Mouse (Mus musculus) heart, embryonic 11.5 days (tissue): ENCODE measurements around the gene Atf3. TPM values are rescaled to one million over a fixed set of nuclear protein-coding genes. Genes with fewer than 3 reads are reported as not detected.

Source experiments
- ATAC-seq: fragments of 200-750 bp; cut with Nextera tagmentation; replicated peaks from 2 replicates; pipeline ENCODE4 v1.8.0; 2017; ENCODE audit warnings: moderate library complexity; ENCODE audit not compliant: insufficient number of reproducible peaks, low FRiP score, low TSS enrichment
- H3K27ac ChIP-seq: fragments of 300-500 bp; sonication (generic); 2 replicates; pipeline ENCODE4 v1.5.1; 2014; ENCODE audit warnings: mild to moderate bottlenecking, low read depth, low read length
- H3K27me3 ChIP-seq: fragments of 300-500 bp; sonication (generic); 2 replicates; pipeline ENCODE4 v1.6.1; 2014; ENCODE audit warnings: mild to moderate bottlenecking, low read length, mixed read lengths; ENCODE audit not compliant: control insufficient read depth, insufficient read depth
- H3K36me3 ChIP-seq: fragments of 300-500 bp; sonication (generic); 2 replicates; pipeline ENCODE4 v1.6.1; 2014; ENCODE audit warnings: mild to moderate bottlenecking, low read length, moderate library complexity, mixed read lengths; ENCODE audit not compliant: control insufficient read depth, insufficient read depth
- H3K4me1 ChIP-seq: fragments of 300-500 bp; sonication (generic); 2 replicates; pipeline ENCODE4 v1.6.1; 2014; ENCODE audit warnings: low read length; ENCODE audit not compliant: control insufficient read depth, insufficient read depth
- H3K4me2 ChIP-seq: fragments of 300-500 bp; sonication (generic); 2 replicates; pipeline ENCODE4 v1.6.1; 2014; ENCODE audit warnings: mild to moderate bottlenecking, moderate library complexity
- H3K4me3 ChIP-seq: fragments of 300-500 bp; sonication (generic); 2 replicates; pipeline ENCODE4 v1.5.1; 2014; ENCODE audit warnings: low read depth, low read length
- H3K9ac ChIP-seq: fragments of 300-500 bp; sonication (generic); 2 replicates; pipeline ENCODE4 v1.6.1; 2014; ENCODE audit warnings: mild to moderate bottlenecking, low read depth, low read length, moderate library complexity
- H3K9me3 ChIP-seq: fragments of 300-500 bp; sonication (generic); replicated peaks from 2 replicates; pipeline ENCODE4 v1.6.1; 2016; ENCODE audit warnings: low read length; ENCODE audit not compliant: control insufficient read depth
- WGBS: fragments of 180-500 bp; shearing (Covaris S2); extraction: QIAGEN DNeasy Blood & Tissue Kit; methylation state at CpG from one replicate; pipeline ENCODE4 v1.1.7; 2014; ENCODE audit not compliant: insufficient replicate concordance; 5-methylcytosine and 5-hydroxymethylcytosine counted together
- polyA plus RNA-seq: library from polyadenylated mRNA; unstranded; fragments of >200 nt; fragmentation: Nextera tagmentation; extraction: Ambion mirVana; gene quantifications from 2 replicates; pipeline ENCODE4 v1.2.1, GENCODE M21; 2014

The Atf3 gene
- polyA plus RNA-seq, 1 experiment from 2014 or later, result 13.7 TPM

DNA sequence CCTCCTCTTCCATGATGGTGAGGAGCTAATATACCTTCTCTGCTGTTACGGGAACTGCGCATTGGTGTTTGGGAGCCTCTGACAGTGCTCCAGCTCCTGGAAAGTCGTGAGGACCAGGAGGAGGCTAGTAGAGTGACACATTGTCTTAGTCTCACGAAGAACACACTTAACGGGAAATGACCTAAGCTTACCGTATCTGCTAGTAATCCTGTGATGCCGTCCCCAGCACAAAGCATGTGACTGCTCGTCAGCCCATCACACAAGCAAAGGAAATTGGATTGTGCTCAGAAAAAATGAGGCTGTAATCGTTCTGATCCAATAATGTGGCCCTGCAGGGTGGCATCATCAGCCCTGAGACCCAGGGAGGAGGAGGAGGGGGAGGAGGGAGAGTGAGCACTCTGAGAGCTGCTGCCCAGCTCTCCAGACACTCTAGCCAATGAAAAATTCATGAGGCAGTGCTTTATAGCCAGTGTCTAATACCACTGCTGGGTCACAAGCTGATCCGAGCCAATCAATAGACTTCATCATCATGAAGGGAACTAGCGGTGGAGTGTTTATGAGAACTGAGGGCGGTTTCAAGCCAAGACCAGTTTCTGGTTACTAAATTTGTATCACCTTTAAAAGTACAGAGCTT, 24.3 kb upstream of the Atf3 start:
- no peaks in the 10 kb centered on the region for H3K4me1 ChIP-seq
- 69% methylated on average over 12 of the region's 12 CpGs for WGBS
- no peak overlapping the region for H3K9ac ChIP-seq
- H3K27me3 ChIP-seq, result no peaks in the 10 kb centered on the region
- no peak overlapping the region for H3K4me2 ChIP-seq
- H3K4me3 ChIP-seq, result no peak overlapping the region
- no peak for ATAC-seq
- no peaks in the 10 kb centered on the region for H3K9me3 ChIP-seq
- no peaks in the 10 kb centered on the region for H3K36me3 ChIP-seq
- no peak overlapping the region for H3K27ac ChIP-seq

DNA sequence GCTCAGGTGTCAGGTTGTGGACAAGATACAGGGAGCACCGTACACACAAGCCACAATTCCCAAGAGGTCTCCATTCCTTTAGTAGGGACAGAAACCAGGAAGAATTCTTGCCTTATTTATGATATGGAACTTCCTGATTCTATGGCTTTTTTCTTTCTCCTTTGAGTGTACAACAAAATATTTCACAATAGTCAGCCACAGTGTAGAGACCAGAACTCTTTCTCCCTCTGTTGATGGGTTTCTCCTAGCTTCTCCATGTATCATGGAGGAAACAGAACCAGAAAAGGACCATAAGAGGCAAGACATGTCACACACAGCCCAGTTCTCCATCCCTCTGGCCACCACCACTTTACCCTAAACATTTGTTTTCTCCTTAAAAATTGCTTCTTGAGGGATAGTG, 23.7 kb upstream of the Atf3 start:
- no peak for ATAC-seq
- Histone ChIP-seq H3K36me3 (no peaks in the 10 kb centered on the region), H3K27ac (no peak overlapping the region), H3K4me2 (no peak overlapping the region), H3K27me3 (no peaks in the 10 kb centered on the region), H3K4me1 (no peaks in the 10 kb centered on the region), H3K9ac (no peak overlapping the region), H3K4me3 (no peak overlapping the region), H3K9me3 (no peaks in the 10 kb centered on the region)
- WGBS, result 71% methylated on average over 1 of the region's 1 CpGs

DNA sequence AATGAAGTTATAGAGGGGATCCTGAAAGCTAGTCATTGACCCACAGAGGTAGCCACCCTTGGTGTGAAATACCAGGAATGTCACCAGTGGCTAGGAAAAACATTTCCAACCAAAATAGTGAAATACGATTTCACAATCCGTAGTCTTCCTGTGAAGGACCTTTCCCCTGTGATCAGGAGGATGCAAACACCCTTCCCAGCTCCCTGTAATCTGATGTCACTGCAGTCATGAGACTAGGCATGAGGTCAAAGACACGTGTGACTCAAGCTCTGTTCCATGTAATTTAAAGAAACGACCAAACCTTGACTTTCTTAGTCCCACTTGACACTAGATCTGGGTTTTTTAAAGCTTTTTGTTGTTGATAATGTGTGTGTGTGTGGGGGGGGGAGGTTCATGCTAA, 21.8 kb upstream of the Atf3 start:
- WGBS, result 70% methylated on average over 4 of the region's 4 CpGs
- H3K9me3 ChIP-seq, result no peaks in the 10 kb centered on the region
- no peaks in the 10 kb centered on the region for H3K36me3 ChIP-seq
- H3K27me3 ChIP-seq, result no peaks in the 10 kb centered on the region
- ATAC-seq, result no peak
- H3K9ac ChIP-seq, result no peak overlapping the region
- no peak overlapping the region for H3K27ac ChIP-seq
- H3K4me3 ChIP-seq, result no peak overlapping the region
- no peak overlapping the region for H3K4me2 ChIP-seq
- no peaks in the 10 kb centered on the region for H3K4me1 ChIP-seq

DNA sequence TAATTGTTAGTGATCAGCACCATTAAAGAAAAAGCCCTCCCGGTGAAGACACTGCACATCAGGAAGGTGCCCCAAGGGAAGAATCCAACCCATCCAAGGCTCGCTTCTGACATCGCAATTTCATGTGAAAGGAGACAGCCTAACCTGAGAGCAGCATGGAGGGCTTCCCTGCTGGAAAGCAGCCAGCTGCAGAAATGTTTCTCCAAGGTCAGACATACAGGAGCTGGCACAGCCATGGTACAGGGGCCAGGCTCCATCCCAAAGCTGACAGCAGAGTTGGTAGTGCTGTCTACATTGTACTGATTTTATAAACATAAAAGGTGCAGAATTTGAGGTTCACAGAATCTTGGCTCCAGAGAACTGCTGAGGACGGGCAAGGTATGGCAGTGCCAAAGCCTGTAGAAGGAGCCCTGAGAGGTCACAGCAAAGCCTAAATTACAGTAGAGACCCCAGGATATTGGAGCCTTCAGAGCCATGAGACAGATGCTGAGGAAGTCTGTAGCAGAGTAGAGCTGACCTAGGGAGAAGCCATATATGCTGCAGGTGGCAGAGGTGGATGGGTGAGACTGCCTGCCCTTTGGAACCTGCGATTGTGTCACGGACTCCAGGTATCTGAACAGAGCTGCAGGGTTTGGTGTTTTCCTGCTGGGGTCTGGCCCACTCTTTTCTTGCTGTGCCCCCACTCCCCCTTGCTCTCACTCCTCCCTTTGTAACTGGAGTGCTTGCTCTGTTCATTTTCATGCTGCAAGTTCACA, 18.1 kb upstream of the Atf3 start:
- Histone ChIP-seq H3K4me3 (no peak overlapping the region), H3K27me3 (no peaks in the 10 kb centered on the region), H3K9ac (no peak overlapping the region), H3K9me3 (no peaks in the 10 kb centered on the region), H3K27ac (no peak overlapping the region), H3K36me3 (no peaks in the 10 kb centered on the region), H3K4me2 (no peak overlapping the region), H3K4me1 (no peaks in the 10 kb centered on the region)
- ATAC-seq, result no peak
- WGBS, result 79% methylated on average over 6 of the region's 6 CpGs

DNA sequence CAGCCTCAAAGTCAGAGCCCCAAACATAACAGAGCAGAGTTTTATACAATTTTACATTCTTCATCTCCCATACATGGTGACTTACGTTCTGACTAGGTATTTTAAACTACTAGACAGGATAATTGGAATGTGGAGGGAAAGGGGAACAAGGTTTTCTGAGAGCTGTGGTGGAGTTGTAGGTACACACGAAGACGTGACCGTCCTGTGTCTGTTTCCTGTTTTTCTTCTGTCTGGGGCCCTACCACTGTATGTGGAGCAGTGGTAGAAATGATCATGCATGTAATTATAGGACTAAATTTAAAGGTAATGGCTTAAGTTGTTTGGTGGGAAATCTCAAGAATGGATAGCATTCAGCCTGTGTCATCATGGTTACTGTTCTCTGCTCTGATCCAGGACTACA, 17.0 kb upstream of the Atf3 start:
- H3K4me1 ChIP-seq, result no peaks in the 10 kb centered on the region
- H3K36me3 ChIP-seq, result no peaks in the 10 kb centered on the region
- H3K4me2 ChIP-seq, result no peak overlapping the region
- no peak overlapping the region for H3K4me3 ChIP-seq
- H3K27me3 ChIP-seq, result no peaks in the 10 kb centered on the region
- ATAC-seq, result no peak
- no peak overlapping the region for H3K9ac ChIP-seq
- H3K27ac ChIP-seq, result no peak overlapping the region
- no peaks in the 10 kb centered on the region for H3K9me3 ChIP-seq
- 76% methylated on average over 4 of the region's 4 CpGs for WGBS

DNA sequence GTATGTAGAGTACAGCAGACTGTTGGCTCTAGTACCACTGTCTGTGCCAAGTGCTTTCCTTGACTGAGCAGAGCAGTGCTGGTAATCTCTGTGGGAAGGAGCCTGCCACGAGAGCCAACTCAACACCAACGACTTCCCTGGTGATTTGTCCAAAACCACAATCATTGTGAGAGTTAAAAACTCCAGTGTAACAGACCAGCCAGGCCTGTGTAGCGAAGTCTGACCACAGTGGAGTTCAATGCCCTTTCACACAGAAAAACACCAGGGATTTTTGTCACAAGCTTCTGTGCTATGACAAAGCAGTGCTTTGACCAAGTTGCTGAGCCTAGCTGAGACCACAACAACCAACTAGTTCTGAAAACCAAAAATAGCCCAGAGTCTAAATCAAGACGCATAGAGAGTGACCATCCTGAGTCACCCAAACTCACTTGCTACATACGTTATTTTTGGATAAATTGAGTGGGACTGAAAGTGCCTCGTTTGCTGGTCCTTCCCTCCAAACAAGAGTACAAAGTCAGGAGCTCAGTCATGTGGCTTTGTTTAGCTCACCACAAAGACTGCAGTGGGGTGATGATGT, 12.6 kb upstream of the Atf3 start:
- Histone ChIP-seq H3K4me3 (no peak overlapping the region), H3K36me3 (no peaks in the 10 kb centered on the region), H3K4me1 (0 out of 2 replicates have a peak, but pooled peaks cover under 1% of the 10 kb centered on the region), H3K9me3 (no peaks in the 10 kb centered on the region), H3K27ac (no peak overlapping the region), H3K27me3 (no peaks in the 10 kb centered on the region), H3K4me2 (no peak overlapping the region), H3K9ac (no peak overlapping the region)
- ATAC-seq, result no peak
- WGBS, result 69% methylated on average over 6 of the region's 6 CpGs

DNA sequence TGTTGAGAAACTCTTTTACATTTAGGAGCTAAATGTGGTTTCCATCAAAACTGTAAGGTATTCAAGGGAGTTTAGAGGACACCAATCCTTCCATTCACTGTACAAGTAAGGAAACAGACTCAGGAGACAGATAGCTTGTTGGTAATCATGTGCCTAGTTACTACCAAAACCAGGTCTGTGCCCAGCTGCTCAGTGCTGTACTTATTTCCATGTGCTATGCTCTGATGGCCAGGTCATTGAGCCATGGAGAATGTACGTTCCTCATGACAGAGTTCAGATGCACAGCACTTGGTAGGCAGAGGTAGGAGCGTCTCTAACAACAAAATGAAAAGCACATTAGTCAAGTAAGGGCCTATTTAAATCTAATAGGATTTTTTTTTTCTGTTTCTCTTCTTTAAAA, 8.7 kb upstream of the Atf3 start:
- Histone ChIP-seq H3K4me3 (no peak overlapping the region), H3K36me3 (no peaks in the 10 kb centered on the region), H3K4me2 (no peak overlapping the region), H3K9me3 (no peaks in the 10 kb centered on the region), H3K27ac (no peak overlapping the region), H3K9ac (no peak overlapping the region), H3K4me1 (peaks cover 10% of the 10 kb centered on the region; the same call in 1 of the 2 replicates), H3K27me3 (no peaks in the 10 kb centered on the region)
- no peak for ATAC-seq
- WGBS, result 84% methylated on average over 2 of the region's 2 CpGs

DNA sequence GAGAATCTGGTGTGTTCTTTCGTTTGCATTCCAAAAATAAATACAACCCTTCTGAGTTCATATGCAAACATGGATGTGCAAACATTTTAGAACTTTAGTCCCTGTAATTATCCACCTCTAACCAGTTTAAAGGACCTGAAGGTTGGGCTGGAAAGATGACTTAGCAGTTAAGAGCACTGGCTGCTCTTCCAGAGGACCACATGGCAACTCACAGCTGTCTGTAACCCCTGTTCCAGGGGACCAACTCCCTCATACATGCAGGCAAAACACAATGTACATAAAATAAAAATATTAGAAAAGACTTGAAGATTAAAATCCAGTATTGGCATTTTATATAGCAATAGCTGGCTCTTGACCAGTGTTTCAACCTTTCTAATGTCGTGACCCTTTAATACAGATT, 7.9 kb upstream of the Atf3 start:
- Histone ChIP-seq H3K4me1 (peaks cover 10% of the 10 kb centered on the region; the same call in 1 of the 2 replicates), H3K9me3 (no peaks in the 10 kb centered on the region), H3K27me3 (no peaks in the 10 kb centered on the region), H3K9ac (no peak overlapping the region), H3K4me2 (no peak overlapping the region), H3K4me3 (no peak overlapping the region), H3K27ac (no peak overlapping the region), H3K36me3 (no peaks in the 10 kb centered on the region)
- ATAC-seq, result no peak
- WGBS, result 88% methylated on average over 2 of the region's 2 CpGs
